Mouse (Mus musculus) lung, postnatal 0 days (tissue): ENCODE results near the gene Capn10. TPM values are rescaled to one million over a fixed set of nuclear protein-coding genes. Genes with fewer than 3 reads are reported as not detected.

Source experiments
- ATAC-seq: fragments of 200-750 bp; cut with Nextera tagmentation; 2 replicates; pipeline ENCODE4 v1.8.0; 2017; ENCODE audit warnings: moderate library complexity
- DNase-seq: peaks from one replicate; pipeline ENCODE4 v3.0.0-alpha.2; 2016; ENCODE audit warnings: low spot score
- H3K27ac ChIP-seq: fragments of 300-500 bp; sonication (generic); 2 replicates; pipeline ENCODE4 v1.5.1; 2014; ENCODE audit warnings: antibody characterized with exemption, mild to moderate bottlenecking, low read length, mixed read lengths
- H3K27me3 ChIP-seq: fragments of 300-500 bp; sonication (generic); replicated peaks from 2 replicates; pipeline ENCODE4 v1.6.1; 2014; ENCODE audit warnings: low read length, mixed read lengths; ENCODE audit not compliant: insufficient read depth
- H3K36me3 ChIP-seq: fragments of 300-500 bp; sonication (generic); 2 replicates; pipeline ENCODE4 v1.6.1; 2014; ENCODE audit warnings: low read length, mixed read lengths; ENCODE audit not compliant: insufficient read depth
- H3K4me1 ChIP-seq: fragments of 300-500 bp; sonication (generic); 2 replicates; pipeline ENCODE4 v1.6.1; 2014; ENCODE audit warnings: antibody characterized with exemption, low read depth, low read length, mixed read lengths; ENCODE audit not compliant: insufficient read depth
- H3K4me2 ChIP-seq: fragments of 300-500 bp; sonication (generic); replicated peaks from 2 replicates; pipeline ENCODE4 v1.6.1; 2014; ENCODE audit warnings: low read depth, mild to moderate bottlenecking, low read length, moderate library complexity, mixed read lengths
- H3K4me3 ChIP-seq: fragments of 300-500 bp; sonication (generic); 2 replicates; pipeline ENCODE4 v1.5.1; 2014; ENCODE audit warnings: low read depth, low read length
- H3K9ac ChIP-seq: fragments of 300-500 bp; sonication (generic); replicated peaks from 2 replicates; pipeline ENCODE4 v1.6.1; 2014; ENCODE audit warnings: low read depth, mild to moderate bottlenecking
- H3K9me3 ChIP-seq: fragments of 300-500 bp; sonication (generic); 2 replicates; pipeline ENCODE4 v1.6.1; 2016; ENCODE audit warnings: low read length, mixed read lengths
- CTCF ChIP-seq: IDR thresholded peaks from 2 replicates; pipeline ENCODE4 v1.5.1; 2016; ENCODE audit warnings: antibody characterized with exemption, mild to moderate bottlenecking
- EP300 ChIP-seq: IDR thresholded peaks from 2 replicates; pipeline ENCODE4 v1.6.1; 2016; ENCODE audit warnings: antibody characterized with exemption, mild to moderate bottlenecking, control low read depth
- WGBS: fragments of 180-500 bp; shearing (Covaris S2); extraction: QIAGEN DNeasy Blood & Tissue Kit; methylation state at CpG from one replicate; pipeline ENCODE4 v1.1.7; 2014; 5-methylcytosine and 5-hydroxymethylcytosine counted together
- polyA plus RNA-seq: library from polyadenylated mRNA; unstranded; fragments of >200 nt; fragmentation: Nextera tagmentation; extraction: Ambion mirVana; gene quantifications from 2 replicates; pipeline ENCODE4 v1.2.1, GENCODE M21; 2015

The Capn10 gene
- polyA plus RNA-seq, 1 experiment from 2014 or later = 16.6 TPM

GRCm38 (mm10) chr1:92903627-92904026, 30.5 kb upstream of the Capn10 start:
- TF ChIP-seq EP300 (peak; percentile 50), CTCF (no peak)
- H3K4me3 ChIP-seq = no peak overlapping the region
- no peaks in the 10 kb centered on the region for H3K27me3 ChIP-seq
- H3K4me1 ChIP-seq = peaks cover 6% of the 10 kb centered on the region; the same call in 1 of the 2 replicates
- no peak overlapping the region for H3K27ac ChIP-seq
- WGBS = 58% methylated on average over 4 of the region's 4 CpGs
- H3K36me3 ChIP-seq = no peaks in the 10 kb centered on the region
- no peak overlapping the region for H3K9ac ChIP-seq
- DNase-seq = peak; percentile 77
- H3K4me2 ChIP-seq = no peak overlapping the region
- ATAC-seq = no peak
- no peaks in the 10 kb centered on the region for H3K9me3 ChIP-seq

GRCm38 (mm10) chr1:92905703-92906310, 28.4 kb upstream of the Capn10 start:
- Histone ChIP-seq H3K27me3 (no peaks in the 10 kb centered on the region), H3K4me1 (peaks cover 16% of the 10 kb centered on the region), H3K4me3 (no peak overlapping the region), H3K9me3 (no peaks in the 10 kb centered on the region), H3K9ac (no peak overlapping the region), H3K36me3 (no peaks in the 10 kb centered on the region), H3K27ac (no peak overlapping the region), H3K4me2 (no peak overlapping the region)
- 79% methylated on average over 2 of the region's 2 CpGs for WGBS
- TF ChIP-seq CTCF (no peak), EP300 (no peak)
- no peak for ATAC-seq
- peak; percentile 24 for DNase-seq

GRCm38 (mm10) chr1:92906779-92907631, 27.2 kb upstream of the Capn10 start, which contains the start of gene Dusp28:
Gene Dusp28 (plus strand): TSS chr1:92906981.
- Histone ChIP-seq H3K27ac (peak within 1 kb of the TSS; percentile 94), H3K4me3 (peak within 1 kb of the TSS; percentile 70), H3K4me2 (peak within 1 kb of the TSS; percentile 94), H3K27me3 (no peaks in the 10 kb centered on the region), H3K36me3 (no peaks in the 10 kb centered on the region), H3K9me3 (no peaks in the 10 kb centered on the region), H3K9ac (peak within 1 kb of the TSS; percentile 59), H3K4me1 (peaks cover 19% of the 10 kb centered on the region)
- under 1% methylated on average over 64 of the region's 81 CpGs for WGBS
- TF ChIP-seq EP300 (no peak), CTCF (peak; percentile 74)
- DNase-seq (peak; percentile 97), ATAC-seq (peak; percentile 88)

GRCm38 (mm10) chr1:92907632-92908360, 26.4 kb upstream of the Capn10 start:
- DNase-seq (no peak), ATAC-seq (no peak)
- Histone ChIP-seq H3K27me3 (no peaks in the 10 kb centered on the region), H3K9ac (peak overlapping the region; percentile 59; the same call in 1 of the 2 replicates), H3K4me3 (peak overlapping the region; percentile 70), H3K4me1 (peaks cover 22% of the 10 kb centered on the region), H3K9me3 (no peaks in the 10 kb centered on the region), H3K27ac (peak overlapping the region; percentile 94), H3K36me3 (no peaks in the 10 kb centered on the region), H3K4me2 (peak overlapping the region; percentile 94)
- WGBS = 39% methylated on average over 20 of the region's 20 CpGs
- no peak for TF ChIP-seq CTCF
- TF ChIP-seq EP300 = no peak

GRCm38 (mm10) chr1:92908664-92909063, 25.5 kb upstream of the Capn10 start:
- ATAC-seq (no peak), DNase-seq (no peak)
- no peaks in the 10 kb centered on the region for H3K27me3 ChIP-seq
- no peak for TF ChIP-seq EP300
- no peak for TF ChIP-seq CTCF
- WGBS = 99% methylated on average over 3 of the region's 3 CpGs
- H3K9ac ChIP-seq = no peak overlapping the region
- H3K27ac ChIP-seq = no peak overlapping the region
- no peaks in the 10 kb centered on the region for H3K36me3 ChIP-seq
- no peak overlapping the region for H3K4me3 ChIP-seq
- H3K4me2 ChIP-seq = no peak overlapping the region
- no peaks in the 10 kb centered on the region for H3K9me3 ChIP-seq
- peaks cover 22% of the 10 kb centered on the region for H3K4me1 ChIP-seq

GRCm38 (mm10) chr1:92909068-92909467, 25.1 kb upstream of the Capn10 start:
- TF ChIP-seq EP300 = no peak
- peak; percentile 44 for TF ChIP-seq CTCF

More at GRCm38 (mm10) chr1:92909068-92909467, 25.1 kb upstream of the Capn10 start:
- H3K4me3 ChIP-seq = no peak overlapping the region
- peaks cover 22% of the 10 kb centered on the region for H3K4me1 ChIP-seq
- H3K9ac ChIP-seq = no peak overlapping the region
- no peak overlapping the region for H3K27ac ChIP-seq
- H3K4me2 ChIP-seq = no peak overlapping the region
- no peak for DNase-seq
- no peaks in the 10 kb centered on the region for H3K9me3 ChIP-seq
- no peaks in the 10 kb centered on the region for H3K27me3 ChIP-seq
- no peak for ATAC-seq
- WGBS = 63% methylated on average over 4 of the region's 4 CpGs
- no peaks in the 10 kb centered on the region for H3K36me3 ChIP-seq
